Mouse (Mus musculus) urinary bladder, postnatal 36 days (tissue): Measurements from ENCODE around the gene Zfp384.

ENCODE experiments used
- DNase-seq, 2 experiments: peaks; one replicate each; pipeline ENCODE4 v3.0.0; 2022; ENCODE audit warnings: low spot score in 2 of 2, mixed read lengths in 1 of 2

Zfp384 gene

DNA sequence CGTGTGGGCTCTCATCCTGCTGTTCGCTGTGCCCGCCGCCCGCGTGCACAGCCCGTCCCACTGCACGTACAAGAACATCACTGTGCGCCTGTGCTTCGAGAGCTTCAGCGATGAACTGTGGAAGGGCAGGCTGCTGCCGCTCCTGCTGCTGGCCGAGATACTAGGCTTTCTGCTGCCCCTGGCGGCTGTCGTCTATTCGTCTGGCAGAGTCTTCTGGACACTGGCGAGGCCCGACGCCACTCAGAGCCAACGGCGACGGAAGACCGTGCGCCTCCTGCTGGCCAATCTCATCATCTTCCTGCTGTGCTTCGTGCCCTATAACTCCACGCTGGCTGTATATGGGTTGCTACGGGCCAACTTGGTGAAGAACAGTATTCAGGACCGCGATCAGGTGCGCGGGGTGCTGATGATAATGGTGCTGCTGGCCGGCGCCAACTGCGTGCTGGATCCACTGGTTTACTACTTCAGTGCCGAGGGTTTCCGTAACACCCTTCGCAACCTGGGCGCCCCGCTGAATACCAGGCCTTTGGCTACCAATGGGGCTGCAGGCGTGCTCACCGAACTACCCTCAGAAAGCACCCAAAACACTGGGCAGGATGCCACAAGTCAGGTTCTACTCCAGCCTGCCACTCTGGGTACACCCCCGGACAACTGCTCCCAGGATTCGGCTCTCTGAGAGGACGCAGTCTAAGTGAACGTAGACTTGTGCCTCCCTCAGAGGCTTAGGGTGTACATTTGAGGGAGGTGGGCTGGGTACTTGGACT is 73.0 kb downstream of the Zfp384 start:
- DNase-seq = peak; percentile 79 to 89

DNA sequence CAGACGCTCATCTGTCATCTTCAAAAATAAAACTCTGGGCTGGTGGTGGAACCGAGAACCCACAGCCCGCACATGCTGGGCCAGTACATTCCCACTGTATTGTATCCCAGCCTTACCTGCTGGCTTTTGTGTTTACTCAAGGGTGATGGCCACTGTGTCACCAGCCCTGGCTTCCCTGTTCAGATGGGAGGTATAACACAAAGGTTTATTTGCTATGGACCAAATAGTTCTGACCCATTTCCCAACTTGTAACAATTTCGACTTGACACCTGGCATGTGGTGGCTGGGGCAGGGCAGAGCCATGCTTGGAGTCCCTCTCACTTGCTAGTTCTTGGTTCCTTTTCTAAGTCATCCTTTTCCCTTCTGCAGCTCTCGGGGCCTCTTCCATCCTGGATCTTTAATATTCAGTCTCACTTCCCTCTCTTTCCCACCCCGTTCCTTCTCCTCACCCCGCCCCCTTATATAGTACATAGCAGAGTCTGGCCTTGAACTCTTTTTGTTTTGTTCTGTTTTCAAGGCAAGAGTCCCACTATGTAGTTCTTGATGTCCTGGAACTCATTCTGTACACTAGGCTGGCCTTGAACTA is 73.9 kb downstream of the Zfp384 start:
- no peak for DNase-seq

DNA sequence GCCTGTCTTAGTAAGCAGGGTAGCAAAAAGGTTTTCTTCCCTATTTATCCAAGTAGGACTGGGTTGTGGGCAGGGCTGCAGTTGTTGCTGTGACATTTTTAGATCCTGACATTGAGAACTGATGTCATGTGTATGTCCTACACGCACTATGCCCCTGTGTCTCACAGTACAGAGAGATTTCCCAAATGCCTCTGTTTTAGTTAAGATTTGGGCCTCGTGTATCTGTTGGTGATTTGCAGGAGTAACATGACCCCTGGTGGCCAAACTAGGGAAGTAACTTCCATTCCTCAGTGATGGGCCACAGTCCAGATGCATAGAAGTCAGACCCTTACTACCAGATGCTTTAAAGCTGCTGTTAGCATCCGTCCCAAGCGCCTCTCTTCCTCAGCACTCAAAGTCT is 75.5 kb downstream of the Zfp384 start:
- peak; percentile 44 to 48 for DNase-seq
